Mouse (Mus musculus) stomach, embryonic 14.5 days (tissue): ENCODE results near the gene Ydjc. TPM values are rescaled to one million over a fixed set of nuclear protein-coding genes. Genes with fewer than 3 reads are reported as not detected.
A peak's percentile ranks its signal among the peaks of the same experiment; 100 is the strongest.

ENCODE experiments used
- ATAC-seq: fragments of 200-750 bp; cut with Nextera tagmentation; 2 replicates; pipeline ENCODE4 v1.8.0; 2017; ENCODE audit warnings: low read depth, moderate TSS enrichment; ENCODE audit not compliant: insufficient number of reproducible peaks, insufficient read depth, low FRiP score
- H3K27ac ChIP-seq: fragments of 300-500 bp; sonication (generic); 2 replicates; pipeline ENCODE4 v1.5.1; 2014; ENCODE audit warnings: mild to moderate bottlenecking, low read length, moderate library complexity, mixed read lengths
- H3K27me3 ChIP-seq: fragments of 300-500 bp; sonication (generic); 2 replicates; pipeline ENCODE4 v1.6.1; 2014; ENCODE audit warnings: low read length, control low read depth, mixed read lengths; ENCODE audit not compliant: control insufficient read depth, insufficient read depth
- H3K36me3 ChIP-seq: fragments of 300-500 bp; sonication (generic); 2 replicates; pipeline ENCODE4 v1.6.1; 2014; ENCODE audit warnings: mild to moderate bottlenecking, control low read depth, low read length, moderate library complexity, mixed read lengths; ENCODE audit not compliant: control insufficient read depth, insufficient read depth
- H3K4me1 ChIP-seq: fragments of 300-500 bp; sonication (generic); 2 replicates; pipeline ENCODE4 v1.6.1; 2014; ENCODE audit warnings: low read length, control low read depth, mixed read lengths; ENCODE audit not compliant: control insufficient read depth, insufficient read depth
- H3K4me2 ChIP-seq: fragments of 300-500 bp; sonication (generic); replicated peaks from 2 replicates; pipeline ENCODE4 v1.6.1; 2014; ENCODE audit warnings: low read depth, low read length, control low read depth
- H3K4me3 ChIP-seq: fragments of 300-500 bp; sonication (generic); 2 replicates; pipeline ENCODE4 v1.5.1; 2014; ENCODE audit warnings: low read depth, low read length, control low read depth
- H3K9ac ChIP-seq: fragments of 300-500 bp; sonication (generic); replicated peaks from 2 replicates; pipeline ENCODE4 v1.6.1; 2014; ENCODE audit warnings: low read depth, mild to moderate bottlenecking, control low read depth, low read length, moderate library complexity, mixed read lengths
- H3K9me3 ChIP-seq: fragments of 300-500 bp; sonication (generic); 2 replicates; pipeline ENCODE4 v1.6.1; 2016; ENCODE audit warnings: low read depth, low read length, control low read depth; ENCODE audit not compliant: control insufficient read depth
- WGBS: fragments of 180-500 bp; shearing (Covaris S2); extraction: QIAGEN DNeasy Blood & Tissue Kit; methylation state at CpG from one replicate; pipeline ENCODE4 v1.1.7; 2014; 5-methylcytosine and 5-hydroxymethylcytosine counted together
- polyA plus RNA-seq: library from polyadenylated mRNA; unstranded; fragments of >200 nt; fragmentation: Nextera tagmentation; extraction: Ambion mirVana; gene quantifications from 2 replicates; pipeline ENCODE4 v1.2.1, GENCODE M21; 2014

Ydjc gene
- polyA plus RNA-seq = 9.1 and 12.6 TPM in 2 replicates

- Histone ChIP-seq H3K9ac (no peak within 1 kb of the TSS), H3K4me2 (no peak within 1 kb of the TSS)
These were observed at the start of gene Ydjc for GRCm38 (mm10) chr16:17144339-17144738. TSS of gene Ydjc (plus strand) at chr16:17144621.

GRCm38 (mm10) chr16:17096938-17097337, 47.5 kb upstream of the Ydjc start:
- WGBS = 96% methylated on average over 3 of the region's 3 CpGs
- no peak for ATAC-seq
- Histone ChIP-seq H3K36me3 (peaks cover 75% of the 10 kb centered on the region), H3K4me1 (no peaks in the 10 kb centered on the region), H3K27me3 (no peaks in the 10 kb centered on the region), H3K9me3 (no peaks in the 10 kb centered on the region), H3K27ac (no peak overlapping the region), H3K9ac (no peak overlapping the region), H3K4me2 (no peak overlapping the region), H3K4me3 (no peak overlapping the region)

More at GRCm38 (mm10) chr16:17144339-17144738, at the start of gene Ydjc:
- no peak within 1 kb of the TSS for H3K4me3 ChIP-seq
- H3K4me1 ChIP-seq = peaks cover 10% of the 10 kb centered on the region; the same call in 1 of the 2 replicates
- no peak within 1 kb of the TSS for H3K27ac ChIP-seq
- no peaks in the 10 kb centered on the region for H3K27me3 ChIP-seq
- H3K36me3 ChIP-seq = no peaks in the 10 kb centered on the region
- 24% methylated on average over 7 of the region's 7 CpGs for WGBS
- ATAC-seq = no peak
- no peaks in the 10 kb centered on the region for H3K9me3 ChIP-seq

DNA sequence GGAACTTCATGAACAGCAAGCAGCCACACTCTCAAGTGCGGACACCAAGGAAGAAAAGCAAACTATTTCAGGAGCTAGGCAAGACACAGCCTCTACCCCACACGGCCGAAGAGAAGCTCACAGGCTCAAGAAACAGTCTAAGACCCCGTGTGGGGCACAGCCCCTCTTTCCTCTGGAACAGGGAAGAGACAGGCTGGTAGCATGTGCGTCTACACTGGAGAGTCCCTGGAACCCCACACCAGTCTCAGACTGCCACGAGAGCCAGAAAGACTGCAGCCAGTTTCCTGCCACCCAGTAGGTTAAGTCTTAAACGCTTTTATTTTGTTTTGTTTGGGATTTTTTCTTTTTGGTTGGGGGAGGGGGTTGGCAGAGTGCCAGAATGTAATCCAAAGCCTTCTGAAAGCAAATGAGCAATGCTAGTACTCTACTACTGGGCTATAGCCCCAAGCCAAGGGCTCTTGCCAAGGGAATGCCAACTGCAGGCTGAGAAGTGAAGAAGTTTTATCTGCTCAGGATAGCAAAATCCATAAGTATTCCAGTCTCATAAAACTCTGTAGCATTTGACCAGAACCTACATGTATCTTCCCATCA, 41.7 kb upstream of the Ydjc start:
- Histone ChIP-seq H3K4me1 (no peaks in the 10 kb centered on the region), H3K4me3 (no peak overlapping the region), H3K27me3 (no peaks in the 10 kb centered on the region), H3K27ac (no peak overlapping the region), H3K9me3 (no peaks in the 10 kb centered on the region), H3K9ac (no peak overlapping the region), H3K4me2 (no peak overlapping the region), H3K36me3 (peaks cover 46% of the 10 kb centered on the region)
- ATAC-seq = no peak
- WGBS = 66% methylated on average over 7 of the region's 7 CpGs

DNA sequence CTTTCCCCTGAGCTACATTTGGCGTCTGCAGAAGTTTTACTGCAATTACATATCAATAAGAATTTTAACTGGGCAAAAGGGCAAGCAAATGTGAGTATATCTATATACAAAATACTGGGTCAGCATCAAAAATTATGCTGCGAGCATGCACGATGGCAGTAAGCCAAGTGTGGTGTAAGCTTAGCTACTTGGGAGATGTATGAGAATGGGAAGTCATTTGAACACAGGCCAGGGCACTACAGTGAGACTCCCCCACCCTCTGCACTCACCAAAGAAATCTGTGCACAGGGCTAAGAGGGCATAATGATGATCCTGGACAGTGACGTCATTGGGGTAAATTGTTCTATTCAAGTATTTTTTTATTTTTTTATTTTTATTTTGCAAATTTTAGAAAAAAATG, 39.8 kb upstream of the Ydjc start:
- Histone ChIP-seq H3K36me3 (peaks cover 43% of the 10 kb centered on the region), H3K9ac (no peak overlapping the region), H3K4me2 (no peak overlapping the region), H3K4me3 (no peak overlapping the region), H3K27me3 (no peaks in the 10 kb centered on the region), H3K4me1 (no peaks in the 10 kb centered on the region), H3K9me3 (no peaks in the 10 kb centered on the region), H3K27ac (no peak overlapping the region)
- 71% methylated on average over 4 of the region's 4 CpGs for WGBS
- no peak for ATAC-seq

- peak within 1 kb of the TSS; percentile 60 for H3K4me2 ChIP-seq
- H3K9ac ChIP-seq = peak within 1 kb of the TSS; percentile 68
- no peaks in the 10 kb centered on the region for H3K9me3 ChIP-seq
- H3K36me3 ChIP-seq = peaks cover 26% of the 10 kb centered on the region
- H3K4me1 ChIP-seq = peaks cover 6% of the 10 kb centered on the region; the same call in 1 of the 2 replicates
- peak; percentile 71; the same call in 1 of the 2 replicates for ATAC-seq
- WGBS = 8% methylated on average over 38 of the region's 38 CpGs
- H3K27ac ChIP-seq = peak within 1 kb of the TSS; percentile 33; the same call in 1 of the 2 replicates
- no peaks in the 10 kb centered on the region for H3K27me3 ChIP-seq
- H3K4me3 ChIP-seq = peak within 1 kb of the TSS; percentile 92
These were observed 33.4 kb upstream of the Ydjc start, which contains the start of gene Ppil2 for GRCm38 (mm10) chr16:17110771-17111743. TSS of gene Ppil2 (minus strand) at chr16:17111257.

GRCm38 (mm10) chr16:17117309-17117799, 27.1 kb upstream of the Ydjc start:
- no peak overlapping the region for H3K4me2 ChIP-seq
- no peak overlapping the region for H3K9ac ChIP-seq
- H3K36me3 ChIP-seq = peaks cover 13% of the 10 kb centered on the region
- no peaks in the 10 kb centered on the region for H3K9me3 ChIP-seq
- 86% methylated on average over 5 of the region's 5 CpGs for WGBS
- H3K4me1 ChIP-seq = no peaks in the 10 kb centered on the region
- no peak for ATAC-seq
- no peak overlapping the region for H3K27ac ChIP-seq
- no peaks in the 10 kb centered on the region for H3K27me3 ChIP-seq
- no peak overlapping the region for H3K4me3 ChIP-seq

- 70% methylated on average over 14 of the region's 14 CpGs for WGBS
- Histone ChIP-seq H3K4me1 (peaks cover 13% of the 10 kb centered on the region; the same call in 1 of the 2 replicates), H3K27ac (no peak overlapping the region), H3K36me3 (peaks cover 3% of the 10 kb centered on the region), H3K27me3 (no peaks in the 10 kb centered on the region), H3K4me3 (no peak overlapping the region), H3K4me2 (no peak overlapping the region), H3K9ac (no peak overlapping the region), H3K9me3 (no peaks in the 10 kb centered on the region)
- no peak for ATAC-seq
These were observed 22.9 kb upstream of the Ydjc start for GRCm38 (mm10) chr16:17121569-17121968.

DNA sequence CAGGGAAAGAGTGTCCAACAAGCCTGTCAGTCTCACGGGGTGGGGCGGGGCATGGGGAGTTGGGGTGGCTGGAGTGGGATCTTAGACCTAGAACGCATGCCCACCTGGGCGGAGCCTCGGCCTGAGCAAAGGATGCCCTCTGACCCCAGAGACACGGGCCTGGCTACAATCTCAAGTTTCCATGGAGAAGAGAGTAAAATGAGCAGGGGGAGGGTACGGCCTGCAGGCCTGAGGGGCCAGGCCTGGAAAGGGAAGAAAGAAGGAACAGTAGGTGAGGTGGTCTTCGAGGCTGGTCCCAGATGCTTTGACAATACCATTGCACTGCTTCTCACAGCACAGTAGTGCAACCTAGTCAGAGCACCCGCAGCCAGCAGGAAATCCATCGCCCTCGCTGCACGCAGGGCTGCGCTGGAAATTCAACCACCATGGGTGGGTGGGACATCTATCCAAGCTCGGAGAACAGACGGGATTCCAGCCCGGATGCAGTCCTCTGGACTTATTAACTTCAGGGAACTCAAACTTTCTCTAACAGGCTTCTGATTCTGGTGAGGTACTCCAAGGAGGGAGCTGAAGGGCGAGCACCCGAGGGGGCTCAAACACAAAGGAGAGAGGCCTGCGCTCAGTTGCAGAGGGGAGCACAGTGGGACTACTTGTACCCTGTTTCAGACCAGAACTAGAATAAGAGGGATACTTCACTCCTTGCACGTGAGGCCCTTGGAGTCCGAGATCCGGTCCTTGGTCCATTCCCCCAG, 20.1 kb upstream of the Ydjc start:
- peak; percentile 29; the same call in 1 of the 2 replicates for ATAC-seq
- WGBS = 3% methylated on average over 22 of the region's 22 CpGs
- Histone ChIP-seq H3K9ac (peak overlapping the region; percentile 57), H3K4me3 (peak overlapping the region; percentile 57), H3K27ac (peak overlapping the region; percentile 34; the same call in 1 of the 2 replicates), H3K4me1 (peaks cover 13% of the 10 kb centered on the region; the same call in 1 of the 2 replicates), H3K4me2 (peak overlapping the region; percentile 63), H3K9me3 (no peaks in the 10 kb centered on the region), H3K27me3 (no peaks in the 10 kb centered on the region), H3K36me3 (peaks cover 3% of the 10 kb centered on the region)
